In the genomic region with DNA sequence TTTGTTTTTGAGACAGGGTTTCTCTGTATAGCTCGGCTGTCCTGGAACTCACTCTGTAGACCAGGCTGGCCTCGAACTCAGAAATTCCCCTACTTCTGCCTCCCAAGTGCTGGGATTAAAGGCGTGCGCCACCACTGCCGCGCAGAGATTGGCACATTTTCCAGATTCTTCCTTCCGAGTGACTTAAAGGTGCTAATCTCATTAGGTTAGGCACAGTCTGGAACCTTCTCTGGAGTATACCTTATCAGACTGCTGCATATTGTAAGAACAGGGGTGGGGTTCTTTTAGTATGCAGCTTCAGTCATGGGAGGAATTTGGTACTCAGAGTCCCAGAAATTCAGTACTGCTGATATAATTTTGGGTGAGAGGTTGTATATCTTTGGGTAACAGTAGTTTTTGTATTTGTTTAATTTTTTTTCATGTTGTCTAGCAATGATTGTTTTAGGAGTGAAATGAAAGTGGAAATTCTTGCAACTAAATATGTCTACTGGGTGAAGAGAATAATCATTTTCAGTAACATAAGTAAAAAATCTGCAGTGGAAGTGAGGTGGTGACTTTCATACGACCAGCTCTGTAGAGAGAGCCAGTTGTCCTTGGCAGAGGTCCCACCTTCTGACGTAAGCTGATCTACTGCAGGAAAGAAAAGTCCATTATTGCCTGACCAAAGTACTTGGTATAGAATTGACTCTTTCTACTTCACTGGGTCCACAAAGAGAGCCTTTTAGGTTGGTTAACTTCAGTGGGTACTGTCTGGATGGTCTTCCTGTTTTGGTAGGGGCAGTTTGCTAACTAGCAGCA, we compare ENCODE assay signal across 9 mouse cellular contexts. TPM values are rescaled to one million over a fixed set of nuclear protein-coding genes. Genes with fewer than 3 reads are reported as not detected.
DNase-seq lines count a peak whose midpoint lies in the region; ATAC-seq lines count a peak whose summit lies in the region.
"Had no signal": no experiment of that assay in that cellular context is flagged by ENCODE, and none has a peak within 500 bp of the region (broad histone marks: within the 10 kb centered on the region; RNA-seq: fewer than 3 reads in every experiment).

No protein-coding gene starts in this region.

- peak; percentile 65 for ATAC-seq in liver, embryonic 15.5 days (ENCODE audit: insufficient read depth)
- 0 out of 2 replicates have a peak, but pooled peaks have one; percentile 60 for ATAC-seq in stomach, embryonic 16.5 days (ENCODE audit: insufficient read depth, low FRiP score)

- WGBS in liver, embryonic 15.5 days (ENCODE audit: insufficient replicate concordance), result 35% methylated on average over 9 of the region's 9 CpGs
- 69% methylated on average over 9 of the region's 9 CpGs for WGBS in stomach, embryonic 16.5 days
- WGBS in midbrain, embryonic 10.5 days, result 87% methylated on average over 9 of the region's 9 CpGs

- peaks cover 37% of the 10 kb centered on the region for H3K27me3 ChIP-seq in liver, embryonic 15.5 days
- no peaks in the 10 kb centered on the region for H3K27me3 ChIP-seq in stomach, embryonic 16.5 days (ENCODE audit: control insufficient read depth, insufficient read depth, low read length)
- H3K27me3 ChIP-seq in midbrain, embryonic 10.5 days (ENCODE audit: low read depth, poor library complexity, severe bottlenecking), result no peaks in the 10 kb centered on the region
- H3K27me3 ChIP-seq: CH12.LX had no signal

- no peak overlapping the region for H3K4me3 ChIP-seq in liver, embryonic 15.5 days (replicated peaks)
- no peak overlapping the region for H3K4me3 ChIP-seq in stomach, embryonic 16.5 days (replicated peaks; ENCODE audit: low read length)
- H3K4me3 ChIP-seq in midbrain, embryonic 10.5 days, result no peak overlapping the region

- H3K9me3 ChIP-seq in liver, embryonic 15.5 days (replicated peaks), result no peaks in the 10 kb centered on the region
- no peaks in the 10 kb centered on the region for H3K9me3 ChIP-seq in stomach, embryonic 16.5 days (replicated peaks; ENCODE audit: control insufficient read depth, low read length)
- no peaks in the 10 kb centered on the region for H3K9me3 ChIP-seq in midbrain, embryonic 10.5 days (replicated peaks)

- no peaks in the 10 kb centered on the region for H3K36me3 ChIP-seq in liver, embryonic 15.5 days (replicated peaks)
- no peaks in the 10 kb centered on the region for H3K36me3 ChIP-seq in stomach, embryonic 16.5 days (ENCODE audit: control insufficient read depth, insufficient read depth, low read length)
- H3K36me3 ChIP-seq in midbrain, embryonic 10.5 days, result peaks cover 50% of the 10 kb centered on the region

- H3K27ac ChIP-seq in liver, embryonic 15.5 days (replicated peaks), result 0 out of 2 replicates have a peak overlapping the region, but pooled peaks have one; percentile 16
- peak overlapping the region; percentile 38; the same call in 1 of the 2 replicates for H3K27ac ChIP-seq in stomach, embryonic 16.5 days (ENCODE audit: low read length)
- no peak overlapping the region for H3K27ac ChIP-seq in midbrain, embryonic 10.5 days (replicated peaks)

- no peak overlapping the region for H3K9ac ChIP-seq in liver, embryonic 15.5 days
- H3K9ac ChIP-seq in stomach, embryonic 16.5 days (ENCODE audit: low read length), result no peak overlapping the region

- peaks cover 36% of the 10 kb centered on the region for H3K4me1 ChIP-seq in liver, embryonic 15.5 days (replicated peaks)
- H3K4me1 ChIP-seq in stomach, embryonic 16.5 days (ENCODE audit: control insufficient read depth, insufficient read depth, low read length), result peaks cover 24% of the 10 kb centered on the region
- peaks cover 31% of the 10 kb centered on the region for H3K4me1 ChIP-seq in midbrain, embryonic 10.5 days

- H3K4me2 ChIP-seq in liver, embryonic 15.5 days, result no peak overlapping the region
- H3K4me2 ChIP-seq in stomach, embryonic 16.5 days (ENCODE audit: low read depth, low read length), result no peak overlapping the region

- peak; percentile 28 to 56 for DNase-seq in frontal cortex, postnatal 36 days (ENCODE audit: low spot score in 2 of 2)
- no peak for DNase-seq in frontal cortex, postnatal 10 days (ENCODE audit: low spot score in 2 of 2)
- DNase-seq in adrenal gland, postnatal 36 days, result peak; percentile 91 to 92
- peak; percentile 57 for DNase-seq in gastrocnemius, postnatal 10 days
- peak; percentile 78 for DNase-seq in kidney, adult 11 months
- DNase-seq in midbrain, embryonic 10.5 days (ENCODE audit: low spot score), result no peak

RNA-seq across cellular contexts. Expression of a gene that starts 6.7 kb away (rescaled TPM):
- 100 to 1,000 TPM; 197 to 273 TPM for total RNA-seq in adrenal gland, postnatal 36 days (2021)
- 100 to 1,000 TPM; 103 to 127 TPM for total RNA-seq in gastrocnemius, postnatal 10 days (2021)
- polyA plus RNA-seq in liver, embryonic 15.5 days (2015; fragmentation: Nextera tagmentation; extraction: Ambion mirVana), result 14.0 and 17.8 TPM in 2 replicates
- polyA plus RNA-seq in stomach, embryonic 16.5 days (2015; fragmentation: Nextera tagmentation; extraction: Ambion mirVana), result 84.2 and 96.3 TPM in 2 replicates
- polyA plus RNA-seq in midbrain, embryonic 10.5 days (2016; fragmentation: Nextera tagmentation; extraction: Ambion mirVana), result 91.7 and 116 TPM in 2 replicates

RNA-seq across cellular contexts. Expression of a gene that starts 36.8 kb away (rescaled TPM):
- 10 to 100 TPM; 29.8 to 32.1 TPM for total RNA-seq in adrenal gland, postnatal 36 days (2021)
- total RNA-seq in gastrocnemius, postnatal 10 days (2021), result 10 to 100 TPM; 20.9 to 21.7 TPM
- polyA plus RNA-seq in liver, embryonic 15.5 days (2015; fragmentation: Nextera tagmentation; extraction: Ambion mirVana), result 24.7 and 25.2 TPM in 2 replicates
- 50.0 and 54.3 TPM in 2 replicates for polyA plus RNA-seq in stomach, embryonic 16.5 days (2015; fragmentation: Nextera tagmentation; extraction: Ambion mirVana)
- polyA plus RNA-seq in midbrain, embryonic 10.5 days (2016; fragmentation: Nextera tagmentation; extraction: Ambion mirVana), result 70.2 and 70.4 TPM in 2 replicates

Comparison
In these comparisons a context has a peak if more than half of its experiments do, and no peak if none do; other contexts are left out.
1. DNase-seq: peak in frontal cortex, postnatal 36 days (2 of 2), adrenal gland, postnatal 36 days (2 of 2), gastrocnemius, postnatal 10 days (single experiment) and kidney, adult 11 months (single experiment); none in frontal cortex, postnatal 10 days (0 of 2) and midbrain, embryonic 10.5 days (single experiment).